Mouse (Mus musculus) urinary bladder, adult 2 months (tissue): ENCODE results near the gene Fsd2. TPM values are rescaled to one million over a fixed set of nuclear protein-coding genes. Genes with fewer than 3 reads are reported as not detected.

Source experiments
- DNase-seq: peaks from one replicate; pipeline ENCODE4 v3.0.0; 2022; ENCODE audit warnings: low spot score
- polyA plus RNA-seq: library from polyadenylated mRNA; depleted of rRNA; stranded (reverse); fragments of >200 nt; gene quantifications from 2 replicates; pipeline ENCODE4 v1.2.3, GENCODE M21; 2012

The Fsd2 gene
- polyA plus RNA-seq, 1 experiment = 0.33 TPM

DNA sequence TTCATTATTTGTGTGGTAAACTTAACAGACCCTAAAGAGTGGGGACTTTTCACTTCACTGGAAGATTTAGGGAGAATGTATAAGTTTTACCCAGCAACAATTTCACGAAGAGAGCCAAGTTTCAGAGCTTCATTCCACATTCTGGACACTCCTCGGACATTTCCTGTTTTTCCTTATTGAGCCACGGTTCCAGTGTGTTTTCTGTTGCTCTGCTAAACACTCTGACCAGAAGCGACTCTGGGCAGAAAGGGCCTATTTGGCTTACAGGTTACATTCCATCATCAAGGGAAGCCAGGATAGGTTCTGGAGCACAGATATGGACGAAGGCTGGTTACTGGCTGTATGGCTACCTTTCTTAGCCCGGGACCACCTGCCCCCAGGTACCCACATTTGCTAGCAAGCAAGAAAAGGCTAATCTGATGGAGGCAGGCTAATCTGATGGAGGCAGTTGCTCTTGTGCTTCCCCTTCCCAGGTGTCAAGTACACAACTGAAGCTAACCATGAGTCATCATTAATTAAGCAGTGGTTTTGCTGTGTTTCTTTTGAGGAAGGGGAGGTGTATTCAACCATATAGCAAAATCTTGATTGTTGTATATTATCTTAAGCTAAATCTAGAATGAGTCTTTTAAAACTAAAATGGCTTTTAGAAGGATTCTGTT, 6.0 kb upstream of the Fsd2 start:
- DNase-seq = no peak

DNA sequence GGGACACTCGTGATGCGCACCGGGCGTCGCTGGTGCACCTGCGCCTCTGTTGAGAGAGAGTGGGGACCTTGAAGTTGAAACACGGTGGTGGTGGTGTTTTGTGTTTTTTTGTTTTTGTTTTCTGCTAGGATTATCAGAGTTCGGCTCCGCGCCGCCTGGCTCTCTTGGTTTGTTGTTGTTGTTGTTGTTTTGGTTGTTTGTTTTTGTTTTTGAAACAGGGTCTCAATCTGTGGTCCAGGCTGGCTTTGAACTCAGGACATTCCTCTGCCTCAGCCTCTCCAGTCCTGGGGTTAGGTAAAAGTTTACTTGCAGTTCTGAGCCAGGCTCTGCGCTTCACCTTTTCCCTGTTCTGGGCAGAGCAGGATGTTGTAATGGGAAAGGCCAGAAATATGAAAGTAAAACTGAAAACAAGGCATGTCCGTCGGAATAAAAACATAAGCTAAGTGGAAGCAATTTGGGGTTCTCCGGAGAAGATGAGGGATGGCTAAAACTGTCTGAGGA, 5.2 kb upstream of the Fsd2 start:
- DNase-seq = no peak

DNA sequence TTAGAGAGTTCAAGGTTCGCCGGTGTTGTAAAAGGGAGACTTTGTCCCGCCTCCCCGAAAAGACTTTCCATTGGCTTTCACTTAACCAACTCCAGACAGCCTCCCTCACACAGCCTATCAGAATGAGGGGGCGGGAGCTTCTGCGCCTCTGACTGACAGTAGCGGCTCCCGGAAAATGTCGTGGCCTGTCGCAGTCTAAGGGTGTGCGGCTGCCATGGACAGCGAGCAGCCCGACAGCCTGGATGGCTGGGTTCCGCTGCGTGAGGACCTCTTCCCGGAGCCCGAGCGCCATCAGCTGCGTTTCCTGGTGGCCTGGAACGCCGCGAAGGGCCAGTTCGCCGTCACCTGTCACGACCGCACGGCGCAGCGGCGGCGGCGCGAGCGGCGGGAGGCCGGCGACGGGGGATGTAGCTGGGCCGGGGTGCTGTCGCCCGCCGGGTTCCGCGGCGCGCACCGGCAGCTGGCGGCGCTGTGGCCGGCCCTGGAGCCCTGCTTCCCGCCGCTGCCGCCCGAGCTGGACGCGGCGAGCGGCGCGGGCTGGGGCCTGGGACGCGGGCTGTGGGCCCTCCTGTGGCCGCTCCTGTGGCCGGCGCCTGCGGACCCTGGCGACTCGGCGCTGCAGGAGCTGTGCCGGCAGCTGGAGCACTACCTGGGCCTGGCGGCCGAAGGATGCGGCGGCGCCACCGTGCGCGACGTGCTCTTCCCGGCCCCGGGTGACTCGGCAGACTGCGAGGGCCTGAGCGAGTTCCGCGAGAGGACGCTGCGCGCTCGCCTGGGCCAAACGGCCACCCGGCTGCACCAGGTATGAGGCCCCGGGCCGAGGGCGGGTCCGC, 4.6 kb upstream of the Fsd2 start, which contains the start of gene Whamm:
TSS of gene Whamm (plus strand) at position 159 of the 833 bp plus-strand sequence.
- peak; percentile 84 for DNase-seq

DNA sequence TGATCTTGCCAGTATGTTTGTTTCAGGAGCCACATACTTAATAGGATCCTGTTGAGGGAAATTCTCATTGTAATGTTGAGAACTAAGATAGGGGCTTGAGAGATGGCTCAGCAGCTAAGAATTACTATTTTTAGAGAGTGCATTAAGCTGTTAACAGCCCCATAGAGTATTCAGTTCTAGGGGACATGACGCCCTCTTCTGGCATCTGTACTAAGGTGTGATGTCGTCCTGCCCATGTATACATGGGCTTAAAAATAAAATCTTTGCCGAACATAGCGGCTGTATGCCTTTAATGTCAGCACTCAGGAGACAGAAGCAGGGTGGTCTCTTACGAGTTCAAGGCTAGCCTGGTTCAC, 4.0 kb upstream of the Fsd2 start:
- no peak for DNase-seq

DNA sequence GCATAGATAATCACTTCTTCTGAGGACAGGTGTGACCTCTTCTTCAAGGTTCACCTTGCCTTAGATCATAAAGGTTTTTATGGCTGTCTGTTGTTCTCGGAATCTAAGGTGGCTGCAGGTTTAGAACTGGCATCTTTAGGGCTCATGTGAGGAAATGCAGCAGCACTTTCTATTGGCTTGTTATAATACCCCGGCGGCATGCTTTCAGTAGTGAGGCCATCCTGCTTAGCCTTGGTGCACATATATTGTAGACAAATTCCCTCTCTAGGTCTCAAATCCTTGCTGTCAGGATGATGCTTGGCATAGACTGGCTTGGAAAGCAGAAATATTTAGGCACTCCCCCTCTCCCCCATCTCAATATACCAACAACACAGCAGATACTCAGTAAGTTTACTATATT, 3.5 kb upstream of the Fsd2 start:
- DNase-seq = no peak

DNA sequence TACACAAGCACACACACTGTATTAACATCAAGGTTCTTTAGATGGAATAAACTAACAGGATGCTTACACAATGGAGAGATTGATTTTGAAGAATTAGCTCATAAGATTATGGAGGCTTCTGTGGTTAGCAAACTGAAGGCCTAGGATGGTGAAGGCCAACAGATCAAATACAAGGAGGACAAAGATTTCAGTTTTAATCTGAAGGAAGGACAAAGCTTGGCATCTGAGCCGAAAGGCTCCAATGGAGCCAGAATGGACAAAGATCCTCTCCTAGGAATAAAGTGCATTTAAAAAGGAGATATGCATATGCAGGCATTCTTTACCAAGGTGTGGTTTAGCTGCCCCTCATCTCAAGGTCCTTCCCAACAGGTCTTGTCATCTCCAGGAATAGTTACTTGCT, 3.1 kb upstream of the Fsd2 start:
- no peak for DNase-seq

DNA sequence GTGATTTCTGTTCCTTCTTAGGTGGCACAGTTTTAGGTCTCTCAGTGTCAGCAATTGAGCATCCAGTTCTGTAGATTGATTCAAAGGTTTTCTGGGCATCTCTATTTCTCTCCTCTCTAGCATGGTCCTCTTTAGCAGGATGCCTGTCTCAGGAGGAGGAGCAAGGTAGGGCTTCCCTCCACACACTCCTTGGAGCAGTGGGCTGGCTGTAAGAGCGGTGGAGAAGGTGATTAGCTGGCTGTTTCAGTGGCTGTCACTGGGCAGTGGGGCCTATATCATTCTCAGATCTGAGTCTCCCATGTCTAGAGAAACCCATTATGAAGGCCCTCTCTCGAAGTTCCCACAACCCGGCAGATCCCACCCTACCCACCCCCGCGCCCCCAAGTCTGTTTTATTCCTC, 652 bp upstream of the Fsd2 start:
- DNase-seq = no peak

DNA sequence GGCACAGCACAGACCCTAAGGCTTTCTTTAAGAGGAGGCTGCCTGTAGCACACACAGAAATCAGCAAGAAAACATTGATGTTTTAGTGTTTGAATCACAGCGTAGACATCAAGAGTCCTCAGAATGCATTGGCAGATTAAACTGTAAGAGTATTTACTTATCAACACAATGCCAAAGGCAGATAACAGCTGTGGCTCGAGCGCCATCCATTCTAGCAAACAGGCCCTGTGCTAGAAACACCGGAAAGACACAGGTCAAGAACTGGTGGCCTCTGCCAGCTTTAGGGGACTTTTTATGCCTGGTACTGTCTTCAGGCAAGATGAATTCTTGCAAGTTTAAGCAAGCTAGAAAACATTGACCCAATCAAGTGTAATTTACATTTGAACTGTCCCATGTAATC, 412 bp downstream of the Fsd2 start:
- DNase-seq = no peak

DNA sequence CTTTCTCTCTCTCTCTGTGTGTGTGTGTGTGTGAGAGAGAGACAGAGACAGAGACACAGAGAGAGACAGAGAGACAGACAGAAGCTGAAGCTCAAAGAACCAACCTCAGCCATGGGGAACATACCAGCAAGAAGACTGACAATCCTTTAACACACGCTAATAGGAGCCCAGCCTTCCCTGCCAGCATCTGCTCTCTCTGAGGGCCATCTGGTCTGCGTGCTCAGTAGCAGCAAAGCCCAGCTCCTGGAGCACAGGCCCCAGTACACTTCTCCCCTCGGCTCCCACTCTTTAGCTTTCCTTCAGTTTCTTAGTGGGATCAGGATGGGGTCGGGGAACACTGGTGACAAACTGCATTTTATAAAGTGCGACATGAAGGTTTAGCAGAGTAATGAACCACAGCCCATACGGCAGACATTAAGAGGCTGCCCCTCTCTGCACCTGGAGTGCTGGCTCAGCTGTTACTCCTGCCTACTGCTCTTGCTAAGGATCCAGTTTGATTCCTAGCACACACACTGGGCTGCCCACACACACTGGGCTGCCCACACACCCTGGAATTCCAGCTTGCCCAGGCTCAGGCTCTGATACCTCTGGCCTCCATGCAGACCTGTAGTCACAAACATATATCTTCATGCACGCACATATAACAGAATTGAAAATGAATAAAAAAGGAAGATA, 1.2 kb downstream of the Fsd2 start:
- no peak for DNase-seq

DNA sequence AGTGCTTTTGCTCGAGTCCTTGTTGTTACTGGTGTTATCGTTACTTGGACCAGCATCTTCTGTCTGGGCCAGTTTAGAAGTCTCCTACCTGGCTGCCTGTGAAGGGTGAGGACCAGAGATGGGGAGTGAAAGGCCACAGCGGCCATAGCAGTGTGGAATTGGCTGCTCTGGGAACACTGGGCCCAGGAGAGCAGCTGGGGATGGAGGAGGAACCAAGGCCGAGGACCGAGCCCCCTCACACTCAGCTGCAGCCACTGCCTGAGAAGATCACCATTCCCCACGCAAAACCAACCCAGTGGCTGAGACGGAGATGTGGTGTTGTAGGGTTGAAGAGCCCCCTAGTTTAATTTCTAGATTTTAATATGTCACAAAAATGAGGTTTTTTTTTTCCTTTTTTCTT, 2.0 kb downstream of the Fsd2 start:
- DNase-seq = no peak

DNA sequence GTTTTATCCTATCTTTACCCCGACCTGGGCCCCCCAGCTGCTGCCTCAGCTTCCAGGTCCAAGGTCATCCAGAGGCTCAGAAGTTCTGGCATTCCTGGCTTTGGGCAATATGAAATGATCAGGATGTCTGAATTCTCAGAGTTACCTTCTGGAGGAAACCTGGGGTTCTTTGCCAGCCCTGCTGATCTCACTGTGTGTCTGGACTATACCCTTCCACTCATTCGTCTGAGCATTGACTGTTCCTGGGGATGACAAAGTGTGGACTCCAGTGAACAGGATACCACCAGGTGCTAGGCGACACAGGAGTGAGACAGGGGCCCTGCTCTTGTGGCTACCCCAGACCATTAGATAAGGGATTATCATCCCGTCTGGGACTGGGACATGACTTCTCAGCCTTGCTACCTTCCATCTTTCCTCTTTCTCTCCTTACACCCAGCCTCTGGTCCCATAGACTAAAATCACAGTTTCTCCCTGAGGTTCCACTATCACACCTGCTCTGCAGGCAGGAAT, 3.2 kb downstream of the Fsd2 start:
- DNase-seq = no peak

DNA sequence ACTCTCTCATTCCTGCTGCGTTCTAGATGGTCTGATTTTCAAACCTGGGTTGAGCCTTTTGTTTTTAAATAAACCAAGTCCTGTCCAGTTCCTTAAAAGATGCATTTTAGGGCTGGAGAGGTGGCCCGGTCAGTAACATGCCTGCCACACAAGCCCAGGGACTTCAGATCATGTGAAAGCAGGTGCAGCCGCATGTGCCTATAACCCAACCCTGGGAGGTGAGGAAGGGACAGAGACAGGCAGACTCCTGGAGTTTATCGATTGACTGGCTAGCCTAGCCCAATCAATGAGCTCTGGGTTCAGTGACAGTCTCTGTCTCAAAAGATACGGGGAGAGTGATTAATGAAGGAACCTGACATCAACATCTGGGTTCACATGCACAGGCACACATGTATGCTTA, 5.5 kb downstream of the Fsd2 start:
- DNase-seq = no peak

DNA sequence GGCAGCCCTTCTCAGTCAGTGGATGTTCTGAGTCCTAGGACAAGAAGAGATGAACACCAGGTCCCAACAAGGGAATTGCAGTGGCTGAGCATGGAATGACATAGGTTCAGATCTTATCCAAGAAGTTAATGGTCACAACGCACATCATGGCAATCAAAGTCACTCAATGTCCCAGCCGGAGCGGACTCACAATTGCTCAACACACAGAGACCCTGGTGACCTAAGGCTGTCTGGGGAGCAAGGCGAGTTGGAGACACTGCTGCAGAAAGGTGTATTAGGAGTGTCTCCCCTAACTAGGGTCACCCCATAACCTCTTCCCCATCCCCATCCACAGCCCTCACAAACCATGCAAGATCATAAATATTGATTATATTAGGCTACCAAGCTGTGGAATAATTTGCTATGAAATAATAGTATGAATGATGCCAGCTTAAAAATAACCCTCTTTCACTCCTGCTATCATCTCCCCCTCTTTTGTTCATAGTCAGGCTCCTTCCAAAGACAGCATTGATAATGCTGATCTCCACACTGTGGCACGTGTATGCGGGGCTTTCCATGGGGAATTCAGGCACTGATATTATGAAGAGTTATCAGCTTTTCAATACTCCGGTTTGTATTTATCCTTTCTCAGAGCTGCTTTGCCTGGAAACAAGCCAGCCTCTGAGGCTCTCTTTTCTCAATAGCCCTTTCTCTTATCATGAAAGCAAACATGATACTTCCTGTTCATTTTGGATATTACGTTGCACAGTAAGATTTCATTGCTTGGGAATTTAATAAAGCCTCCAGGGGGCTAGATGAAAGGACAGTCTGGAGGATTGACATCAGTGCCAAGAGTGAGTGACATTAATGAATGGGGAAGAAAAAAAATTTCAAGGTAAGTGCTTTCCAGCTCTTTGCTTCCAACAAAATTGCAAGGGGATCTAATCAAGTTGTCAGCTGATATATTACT, 6.4 kb downstream of the Fsd2 start:
- no peak for DNase-seq

DNA sequence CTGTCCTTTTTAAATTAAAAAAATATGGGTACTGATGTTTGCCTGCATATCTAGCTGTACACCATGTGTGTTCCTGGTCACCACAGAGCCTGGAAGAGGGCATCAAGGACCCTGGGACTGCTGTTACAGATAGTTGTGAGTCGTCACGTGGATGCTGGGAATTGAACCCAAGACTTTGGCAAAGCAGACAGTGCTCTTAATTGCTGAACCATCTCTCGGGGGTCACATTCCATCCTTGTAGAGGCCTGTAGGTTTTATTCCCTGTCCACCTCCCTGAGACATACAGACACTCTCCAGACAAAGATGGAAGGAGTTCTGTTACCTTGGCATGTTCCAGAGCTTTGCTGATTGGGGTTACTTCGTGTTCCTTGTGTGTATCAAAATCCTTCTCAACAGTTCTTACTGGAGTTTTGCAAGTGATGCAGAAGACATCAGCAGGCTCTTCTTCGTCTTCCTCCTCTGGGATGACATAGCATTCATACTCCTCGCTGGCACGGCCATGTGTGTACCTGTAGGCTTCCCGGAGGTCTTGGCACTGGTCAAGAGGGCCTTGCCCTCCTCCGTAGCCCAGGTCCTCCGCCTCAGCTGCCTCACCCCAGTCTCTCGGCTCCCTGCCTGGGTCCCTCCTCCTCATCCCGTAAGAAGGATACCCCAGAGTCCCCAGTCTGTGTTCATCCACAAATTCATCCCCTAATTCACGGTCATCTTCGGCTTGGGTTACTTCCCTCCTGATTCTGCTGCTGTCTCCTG, 7.3 kb downstream of the Fsd2 start:
- no peak for DNase-seq

DNA sequence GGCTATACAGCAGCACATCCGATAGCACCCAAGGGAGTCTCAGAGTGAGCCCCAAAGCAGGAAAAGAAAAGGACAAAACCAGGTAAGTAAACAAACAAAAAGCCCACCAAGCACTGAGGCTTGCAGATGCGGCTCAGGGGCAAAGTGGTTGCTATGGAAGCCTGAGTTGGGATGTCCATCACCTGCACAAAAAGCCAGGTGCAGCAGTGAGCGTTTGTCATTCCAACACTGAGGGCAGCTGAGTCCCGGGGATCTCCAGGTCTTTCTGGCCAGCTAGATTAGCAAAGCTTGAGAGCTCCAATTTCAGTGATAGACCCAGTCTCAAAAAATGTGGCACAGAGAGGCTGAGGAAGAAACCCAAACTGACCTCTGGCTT, 8.8 kb downstream of the Fsd2 start:
- no peak for DNase-seq

DNA sequence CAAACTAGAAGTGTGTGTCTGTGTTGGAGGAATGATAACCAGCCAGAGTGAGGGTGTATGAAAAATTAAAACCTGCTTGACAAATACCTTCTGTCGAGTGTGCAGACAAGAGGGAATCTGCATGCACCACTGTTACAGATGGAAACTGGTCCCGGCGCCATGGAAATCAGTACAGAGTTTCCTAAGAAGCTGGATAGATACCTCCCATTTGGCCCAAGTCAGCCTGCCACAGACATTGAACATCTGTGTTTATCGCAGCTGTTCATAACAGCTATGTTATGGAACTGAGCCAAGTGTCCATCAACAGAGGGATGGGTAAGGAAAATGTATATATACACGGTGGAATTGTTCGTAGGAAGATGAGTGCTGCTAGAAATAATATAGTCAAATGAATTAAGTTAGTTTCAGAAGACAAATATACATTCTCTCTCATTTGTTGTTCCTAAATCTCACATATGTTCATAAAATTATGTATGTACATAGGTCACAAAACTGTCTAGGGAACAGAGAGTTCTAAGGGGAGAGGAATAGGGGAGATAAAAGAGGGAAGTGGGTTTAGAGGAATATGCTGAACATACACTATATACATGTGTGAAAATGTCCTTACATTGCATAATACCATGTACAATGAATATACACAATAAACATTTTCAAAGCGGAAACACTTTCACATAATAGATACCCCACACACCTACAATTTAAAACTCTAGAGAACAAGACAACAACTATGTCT, 9.3 kb downstream of the Fsd2 start:
- no peak for DNase-seq

DNA sequence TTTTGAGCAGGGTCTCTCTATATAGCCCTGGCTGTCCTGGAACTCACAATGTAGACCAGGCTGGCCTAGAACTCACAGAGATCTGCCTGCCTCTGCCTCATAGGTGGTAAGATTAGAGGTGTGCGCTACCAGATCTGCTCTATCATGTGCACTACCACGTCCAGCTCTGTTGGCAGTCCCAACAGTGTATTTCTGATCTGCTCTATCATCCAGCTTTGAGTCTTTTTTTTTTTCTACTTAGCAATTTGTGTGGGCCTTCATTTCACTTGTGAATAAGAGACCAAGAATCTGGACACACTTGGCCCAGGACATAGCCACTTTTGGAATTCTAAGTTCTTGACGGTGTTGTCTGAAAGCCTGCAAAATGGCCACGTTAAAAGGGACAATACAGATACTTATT, 9.9 kb downstream of the Fsd2 start:
- DNase-seq = no peak

DNA sequence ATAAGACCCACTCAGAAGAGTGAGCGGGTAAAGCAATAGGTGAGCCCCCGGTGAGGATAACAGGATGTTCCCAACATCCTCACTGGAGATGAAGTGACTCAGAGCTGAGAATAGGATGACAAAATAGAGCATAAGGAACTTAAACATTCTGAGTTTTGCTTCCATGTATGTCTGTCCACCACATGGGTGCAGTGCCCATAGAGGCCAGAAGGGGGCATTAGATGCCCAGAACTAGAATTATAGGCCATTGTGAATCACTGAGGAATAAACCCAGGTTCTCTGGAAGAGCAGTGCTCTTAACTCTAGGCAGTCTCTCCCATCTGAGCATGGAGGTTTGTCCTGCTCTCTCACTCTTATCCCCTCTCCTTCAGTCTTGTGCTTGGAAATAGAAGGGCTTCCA, 12.4 kb downstream of the Fsd2 start:
- DNase-seq = no peak

DNA sequence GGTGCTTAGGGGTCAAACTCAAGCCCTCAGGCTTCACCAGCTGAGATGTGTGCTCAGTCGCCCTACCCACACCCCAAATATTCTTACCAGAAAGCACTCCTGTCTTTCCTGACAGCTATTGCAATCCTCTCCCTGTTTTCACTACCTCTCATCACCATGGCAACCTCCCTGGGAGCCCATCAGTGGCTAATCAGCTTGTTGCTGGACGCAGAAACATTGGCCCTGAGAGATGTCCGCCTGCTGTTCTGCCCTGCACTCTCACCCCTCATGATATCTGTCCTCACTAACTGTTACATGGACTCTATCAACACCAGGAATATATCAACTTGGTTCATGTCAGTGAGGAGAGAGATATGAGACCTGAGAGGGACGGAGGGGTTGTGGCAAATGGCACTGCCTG, 13.2 kb downstream of the Fsd2 start:
- DNase-seq = no peak

DNA sequence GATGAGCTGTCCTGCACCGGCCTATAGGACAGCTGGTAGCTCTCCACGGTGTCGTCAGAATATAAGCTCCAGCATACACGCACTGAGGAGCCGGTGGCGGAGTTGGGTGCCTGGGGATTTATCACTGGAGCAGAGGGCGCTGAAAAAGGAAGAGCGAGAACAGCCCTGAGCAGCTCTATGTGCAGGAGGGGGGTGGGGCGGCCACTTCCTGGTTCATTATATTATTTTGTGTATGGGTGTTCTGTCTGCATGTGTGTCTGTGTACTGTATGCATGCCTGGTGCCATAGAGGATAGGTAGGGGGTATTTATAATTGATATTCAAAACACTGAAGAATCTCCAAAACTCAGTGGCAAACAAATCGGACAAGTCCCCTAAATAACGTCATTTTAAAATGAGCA, 17.9 kb downstream of the Fsd2 start:
- no peak for DNase-seq
